Mouse (Mus musculus): ENCODE measurements around the gene H2-Aa. TPM values are rescaled to one million over a fixed set of nuclear protein-coding genes. Genes with fewer than 3 reads are reported as not detected.

The H2-Aa gene
- polyA plus RNA-seq, 1 experiment, result not detected

DNA sequence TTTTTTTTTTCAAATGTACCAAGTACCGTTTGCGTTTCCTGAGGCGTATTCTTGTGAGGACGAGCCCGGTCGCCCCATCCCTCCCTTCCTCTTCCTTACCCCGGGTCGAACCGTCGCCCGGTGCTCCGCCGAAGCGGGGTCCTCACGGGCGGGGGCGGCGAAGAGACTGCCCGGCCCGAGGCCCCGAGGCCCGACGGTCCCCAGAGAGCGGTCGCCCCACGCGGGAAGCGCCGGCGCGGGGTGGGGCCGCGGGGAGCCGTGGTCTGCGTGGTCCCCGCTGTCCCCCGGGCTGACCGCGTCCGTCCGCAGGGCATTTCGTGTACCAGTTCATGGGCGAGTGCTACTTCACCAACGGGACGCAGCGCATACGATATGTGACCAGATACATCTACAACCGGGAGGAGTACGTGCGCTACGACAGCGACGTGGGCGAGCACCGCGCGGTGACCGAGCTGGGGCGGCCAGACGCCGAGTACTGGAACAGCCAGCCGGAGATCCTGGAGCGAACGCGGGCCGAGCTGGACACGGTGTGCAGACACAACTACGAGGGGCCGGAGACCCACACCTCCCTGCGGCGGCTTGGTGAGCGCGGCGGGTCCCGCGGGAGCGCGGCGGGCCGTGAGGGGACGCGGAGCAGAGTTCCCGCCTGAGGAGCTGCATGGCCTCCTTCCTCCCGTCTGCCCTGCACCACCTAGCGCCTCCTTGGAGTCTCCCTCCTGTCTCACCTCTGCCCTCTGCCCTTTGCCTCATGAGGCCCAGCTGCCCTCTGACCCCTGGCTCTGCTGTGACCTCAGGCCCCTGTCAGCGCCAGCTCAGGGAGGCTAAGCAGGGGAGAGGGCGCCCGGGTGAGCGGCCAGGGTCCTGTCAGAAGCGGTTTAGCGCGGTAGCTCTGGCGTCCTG is 22.9 kb downstream of the H2-Aa start:
- no peak overlapping the region for H3ac ChIP-seq (ENCODE audit: control insufficient read depth, insufficient read length)
- peaks cover 17% of the 10 kb centered on the region for H3K27me3 ChIP-seq (ENCODE audit: control insufficient read depth, insufficient read depth, insufficient read length)
- no peaks in the 10 kb centered on the region for H3K79me2 ChIP-seq (ENCODE audit: control insufficient read depth, insufficient read depth)

DNA sequence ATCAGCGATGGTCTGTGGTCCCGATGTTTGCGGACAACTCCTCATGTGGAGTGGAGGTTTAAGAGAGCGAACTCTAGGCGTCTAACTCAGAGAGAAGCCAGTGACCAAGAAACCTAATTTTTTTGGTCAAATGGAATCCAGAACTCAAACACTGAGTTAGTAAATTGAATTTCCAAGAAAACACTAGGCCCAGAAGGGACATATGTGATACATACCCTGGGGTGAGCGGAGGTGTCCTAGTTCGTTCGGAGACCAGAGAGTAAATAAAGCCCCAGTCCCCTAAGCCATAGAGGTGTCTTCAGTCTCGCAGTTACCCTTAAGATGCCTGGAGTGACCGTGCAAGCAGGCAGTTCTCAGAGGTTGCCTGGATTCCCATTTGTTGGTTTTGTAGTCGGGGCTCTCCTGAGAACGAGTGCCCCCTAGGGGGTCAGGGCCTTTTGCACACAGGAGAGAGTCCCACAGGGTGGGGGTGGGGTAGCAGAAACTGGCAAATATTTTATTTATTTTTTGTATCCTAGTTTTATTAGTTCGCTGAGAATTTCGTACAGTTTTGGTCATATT is 23.7 kb downstream of the H2-Aa start:
- Histone ChIP-seq H3K79me2 (ENCODE audit: control insufficient read depth, insufficient read depth) (no peaks in the 10 kb centered on the region), H3K36me3 (ENCODE audit: control insufficient read depth, insufficient read depth) (no peaks in the 10 kb centered on the region), H3K4me3 (no peak overlapping the region), H3ac (ENCODE audit: control insufficient read depth, insufficient read length) (no peak overlapping the region), H3K27me3 (ENCODE audit: control insufficient read depth, insufficient read depth, insufficient read length) (peaks cover 22% of the 10 kb centered on the region), H3K4me2 (ENCODE audit: low read depth) (no peak overlapping the region)
- no peak for TF ChIP-seq REST (IDR thresholded peaks at IDR 0.05; ENCODE audit: insufficient read depth, insufficient read length)
- no peak for TF ChIP-seq POLR2A (IDR thresholded peaks at IDR 0.05; ENCODE audit: insufficient read length, low read depth)

More for the DNA sequence above, 22.9 kb downstream of the H2-Aa start:
- Histone ChIP-seq H3K4me2 (ENCODE audit: low read depth) (no peak overlapping the region), H3K36me3 (ENCODE audit: control insufficient read depth, insufficient read depth) (no peaks in the 10 kb centered on the region), H3K4me3 (no peak overlapping the region)
- TF ChIP-seq SRF (IDR thresholded peaks at IDR 0.05; ENCODE audit: control insufficient read depth, insufficient read length, low read depth) (no peak), POLR2A (IDR thresholded peaks at IDR 0.05; ENCODE audit: insufficient read length, low read depth) (no peak), MYOD1 (IDR thresholded peaks at IDR 0.05; ENCODE audit: control insufficient read depth in 1 of 3, insufficient read length in 2 of 3, low read depth in 2 of 3) (no peak), USF1 (IDR thresholded peaks at IDR 0.05; ENCODE audit: low read depth) (no peak), TCF12 (IDR thresholded peaks at IDR 0.05; ENCODE audit: insufficient read depth, poor library complexity, severe bottlenecking) (no peak), REST (IDR thresholded peaks at IDR 0.05; ENCODE audit: insufficient read depth, insufficient read length) (no peak), MAX (IDR thresholded peaks at IDR 0.05; ENCODE audit: low read depth) (no peak), MYOG (IDR thresholded peaks at IDR 0.05; ENCODE audit: control insufficient read depth in 1 of 3, insufficient read depth in 1 of 3, insufficient read length in 2 of 3, low read depth in 2 of 3) (no peak), E2F4 (IDR thresholded peaks at IDR 0.05; ENCODE audit: insufficient read depth) (no peak)

DNA sequence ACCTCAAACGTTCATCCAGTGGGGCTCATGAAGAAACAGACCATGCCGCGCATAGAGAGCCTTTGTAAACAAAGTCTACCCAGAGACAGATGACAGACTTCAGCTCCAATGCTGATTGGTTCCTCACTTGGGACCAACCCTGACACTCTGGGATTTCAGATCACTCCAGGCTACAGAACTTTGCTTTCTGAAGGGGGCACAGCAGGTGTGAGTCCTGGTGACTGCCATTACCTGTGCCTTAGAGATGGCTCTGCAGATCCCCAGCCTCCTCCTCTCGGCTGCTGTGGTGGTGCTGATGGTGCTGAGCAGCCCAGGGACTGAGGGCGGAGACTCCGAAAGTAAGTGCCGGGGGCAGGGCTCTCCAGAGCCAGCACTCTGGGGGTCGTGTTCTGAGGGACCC is 24.6 kb downstream of the H2-Aa start:
- H3K79me2 ChIP-seq (ENCODE audit: control insufficient read depth, insufficient read depth), result no peaks in the 10 kb centered on the region
- H3K4me3 ChIP-seq, result no peak overlapping the region
- no peak overlapping the region for H3K4me2 ChIP-seq (ENCODE audit: low read depth)
- peaks cover 27% of the 10 kb centered on the region for H3K27me3 ChIP-seq (ENCODE audit: control insufficient read depth, insufficient read depth, insufficient read length)
- TF ChIP-seq MYOG (IDR thresholded peaks at IDR 0.05; ENCODE audit: control insufficient read depth in 1 of 3, insufficient read depth in 1 of 3, insufficient read length in 2 of 3, low read depth in 2 of 3) (no peak), CEBPB (IDR thresholded peaks at IDR 0.05; ENCODE audit: insufficient read depth, poor library complexity, severe bottlenecking) (no peak), MYOD1 (IDR thresholded peaks at IDR 0.05; ENCODE audit: control insufficient read depth in 1 of 3, insufficient read length in 2 of 3, low read depth in 2 of 3) (no peak), MAX (IDR thresholded peaks at IDR 0.05; ENCODE audit: low read depth) (no peak), REST (IDR thresholded peaks at IDR 0.05; ENCODE audit: insufficient read depth, insufficient read length) (no peak), E2F4 (IDR thresholded peaks at IDR 0.05; ENCODE audit: insufficient read depth) (no peak), POLR2AphosphoS2 (IDR thresholded peaks at IDR 0.05; ENCODE audit: insufficient read length, low read depth) (no peak)
- no peak overlapping the region for H3ac ChIP-seq (ENCODE audit: control insufficient read depth, insufficient read length)
- no peaks in the 10 kb centered on the region for H3K36me3 ChIP-seq (ENCODE audit: control insufficient read depth, insufficient read depth)

DNA sequence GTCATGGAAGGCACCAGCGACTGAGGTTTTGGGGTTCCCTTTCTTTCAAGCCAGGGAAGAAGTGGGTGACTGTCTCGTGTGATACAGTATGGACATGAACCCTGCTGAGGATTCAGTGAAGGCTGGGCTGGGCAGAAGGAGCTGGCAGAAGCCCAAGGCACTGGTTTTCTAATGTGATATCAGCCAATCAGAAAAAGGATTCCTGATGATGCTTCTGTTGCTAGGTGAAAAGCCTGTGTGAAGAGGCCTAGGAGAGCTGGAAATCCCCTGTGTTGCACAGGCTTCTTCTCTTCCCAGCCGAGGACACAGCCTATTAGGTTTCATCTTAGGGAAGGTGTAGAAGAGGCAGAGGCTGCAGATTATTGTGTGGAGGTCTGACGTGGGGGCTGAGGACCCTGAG is 26.1 kb downstream of the H2-Aa start:
- Histone ChIP-seq H3K36me3 (ENCODE audit: control insufficient read depth, insufficient read depth) (no peaks in the 10 kb centered on the region), H3K27me3 (ENCODE audit: control insufficient read depth, insufficient read depth, insufficient read length) (peaks cover 22% of the 10 kb centered on the region)

DNA sequence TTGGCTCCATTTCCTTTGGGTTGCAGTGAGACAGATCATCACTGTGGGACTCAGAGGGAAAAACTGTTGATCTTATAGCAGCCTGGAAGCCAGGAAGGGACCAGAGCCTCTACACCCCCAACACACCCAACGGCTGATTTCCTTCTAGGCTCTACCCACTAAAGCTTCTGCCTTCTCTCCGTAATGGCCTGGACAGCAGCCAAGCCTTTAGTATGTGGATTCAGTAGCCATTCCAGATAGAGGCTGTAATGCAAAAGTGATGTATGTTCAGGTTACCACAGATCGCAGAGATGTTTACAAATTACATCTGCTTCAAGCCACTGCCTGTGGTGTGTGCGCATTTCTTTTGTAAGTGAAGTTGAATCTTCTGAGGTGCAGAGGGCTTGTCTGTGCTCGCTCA is 27.1 kb downstream of the H2-Aa start:
- H3ac ChIP-seq (ENCODE audit: control insufficient read depth, insufficient read length), result no peak overlapping the region
- H3K79me2 ChIP-seq (ENCODE audit: control insufficient read depth, insufficient read depth), result no peaks in the 10 kb centered on the region
- H3K4me3 ChIP-seq, result no peak overlapping the region
- H3K36me3 ChIP-seq (ENCODE audit: control insufficient read depth, insufficient read depth), result no peaks in the 10 kb centered on the region
- TF ChIP-seq E2F4 (IDR thresholded peaks at IDR 0.05; ENCODE audit: insufficient read depth) (no peak), CEBPB (IDR thresholded peaks at IDR 0.05; ENCODE audit: insufficient read depth, poor library complexity, severe bottlenecking) (no peak), TCF12 (IDR thresholded peaks at IDR 0.05; ENCODE audit: insufficient read depth, poor library complexity, severe bottlenecking) (no peak), POLR2A (IDR thresholded peaks at IDR 0.05; ENCODE audit: insufficient read length, low read depth) (no peak), SRF (IDR thresholded peaks at IDR 0.05; ENCODE audit: control insufficient read depth, insufficient read length, low read depth) (no peak), TCF3 (IDR thresholded peaks at IDR 0.05; ENCODE audit: insufficient read length, low read depth) (no peak), REST (IDR thresholded peaks at IDR 0.05; ENCODE audit: insufficient read depth, insufficient read length) (no peak), MYOD1 (IDR thresholded peaks at IDR 0.05; ENCODE audit: control insufficient read depth in 1 of 3, insufficient read length in 2 of 3, low read depth in 2 of 3) (no peak), USF1 (IDR thresholded peaks at IDR 0.05; ENCODE audit: low read depth) (no peak), MAX (IDR thresholded peaks at IDR 0.05; ENCODE audit: low read depth) (no peak), MYOG (IDR thresholded peaks at IDR 0.05; ENCODE audit: control insufficient read depth in 1 of 3, insufficient read depth in 1 of 3, insufficient read length in 2 of 3, low read depth in 2 of 3) (no peak), POLR2AphosphoS2 (IDR thresholded peaks at IDR 0.05; ENCODE audit: insufficient read length, low read depth) (no peak)
- peaks cover 22% of the 10 kb centered on the region for H3K27me3 ChIP-seq (ENCODE audit: control insufficient read depth, insufficient read depth, insufficient read length)
- H3K4me2 ChIP-seq (ENCODE audit: low read depth), result no peak overlapping the region

More for the DNA sequence above, 26.1 kb downstream of the H2-Aa start:
- Histone ChIP-seq H3K79me2 (ENCODE audit: control insufficient read depth, insufficient read depth) (no peaks in the 10 kb centered on the region), H3ac (ENCODE audit: control insufficient read depth, insufficient read length) (no peak overlapping the region), H3K4me2 (ENCODE audit: low read depth) (no peak overlapping the region), H3K4me3 (no peak overlapping the region)
- no peak for TF ChIP-seq TCF3 (IDR thresholded peaks at IDR 0.05; ENCODE audit: insufficient read length, low read depth)
- no peak for TF ChIP-seq TCF12 (IDR thresholded peaks at IDR 0.05; ENCODE audit: insufficient read depth, poor library complexity, severe bottlenecking)
- TF ChIP-seq MYOG (IDR thresholded peaks at IDR 0.05; ENCODE audit: control insufficient read depth in 1 of 3, insufficient read depth in 1 of 3, insufficient read length in 2 of 3, low read depth in 2 of 3), result no peak
- no peak for TF ChIP-seq USF1 (IDR thresholded peaks at IDR 0.05; ENCODE audit: low read depth)
- TF ChIP-seq E2F4 (IDR thresholded peaks at IDR 0.05; ENCODE audit: insufficient read depth), result no peak
- no peak for TF ChIP-seq POLR2A (IDR thresholded peaks at IDR 0.05; ENCODE audit: insufficient read length, low read depth)
- TF ChIP-seq MAX (IDR thresholded peaks at IDR 0.05; ENCODE audit: low read depth), result no peak
- no peak for TF ChIP-seq CEBPB (IDR thresholded peaks at IDR 0.05; ENCODE audit: insufficient read depth, poor library complexity, severe bottlenecking)
- no peak for TF ChIP-seq POLR2AphosphoS2 (IDR thresholded peaks at IDR 0.05; ENCODE audit: insufficient read length, low read depth)
- no peak for TF ChIP-seq MYOD1 (IDR thresholded peaks at IDR 0.05; ENCODE audit: control insufficient read depth in 1 of 3, insufficient read length in 2 of 3, low read depth in 2 of 3)
- no peak for TF ChIP-seq REST (IDR thresholded peaks at IDR 0.05; ENCODE audit: insufficient read depth, insufficient read length)
- TF ChIP-seq SRF (IDR thresholded peaks at IDR 0.05; ENCODE audit: control insufficient read depth, insufficient read length, low read depth), result no peak
